Mouse (Mus musculus) myocyte (in vitro differentiated cells): Measurements from ENCODE around the gene 2300002M23Rik.

Experiments used
- MAX ChIP-seq: IDR thresholded peaks from one replicate; pipeline ENCODE4 v1.6.1; 2011; ENCODE audit warnings: low read depth, mild to moderate bottlenecking, control low read depth
- MYOG ChIP-seq, 3 experiments: IDR thresholded peaks; one replicate each; pipeline ENCODE4 v1.6.1; 2011; ENCODE audit warnings: control low read depth in 2 of 3, low read depth in 2 of 3, mild to moderate bottlenecking in 2 of 3; ENCODE audit not compliant: insufficient read length in 2 of 3, control insufficient read depth in 1 of 3, insufficient read depth in 1 of 3
- POLR2A ChIP-seq: IDR thresholded peaks from one replicate; pipeline ENCODE4 v1.6.1; 2011; ENCODE audit warnings: low read depth, mild to moderate bottlenecking, control low read depth, moderate library complexity; ENCODE audit not compliant: insufficient read length
- USF1 ChIP-seq: IDR thresholded peaks from one replicate; pipeline ENCODE4 v1.6.1; 2011; ENCODE audit warnings: low read depth, mild to moderate bottlenecking, control low read depth, moderate library complexity

DNA sequence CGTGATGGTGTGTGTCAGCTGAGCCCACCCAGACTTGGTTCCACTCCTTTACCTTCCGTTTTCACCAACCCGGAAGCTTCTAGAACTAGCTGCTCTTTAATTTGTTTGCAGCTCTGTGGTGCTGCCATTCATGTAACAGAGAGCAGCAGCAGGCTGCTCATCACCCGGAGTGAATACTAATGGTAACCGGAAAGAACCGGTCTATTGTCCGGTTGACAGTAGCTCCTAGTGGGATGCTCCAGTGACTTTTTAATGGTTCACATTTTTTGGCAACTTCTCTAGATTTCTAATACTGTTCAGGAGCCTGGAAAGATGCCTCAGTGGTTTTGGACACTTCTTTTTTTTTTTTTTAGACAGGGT, 23.9 kb downstream of the 2300002M23Rik start:
- TF ChIP-seq MYOG (IDR thresholded peaks at IDR 0.05; ENCODE audit: control insufficient read depth in 1 of 3, insufficient read depth in 1 of 3, insufficient read length in 2 of 3, low read depth in 2 of 3): no peak
- no peak for TF ChIP-seq MAX
- TF ChIP-seq POLR2A: no peak
- TF ChIP-seq USF1: no peak
